Mouse (Mus musculus) right cerebral cortex, postnatal 36 days (tissue): ENCODE results near the gene Ppm1n.
"Not testable (repeated sequence)": the region's sequence is repeated elsewhere in the genome, so short reads cannot be mapped to it uniquely, and the experiment has no call there.

Experiments
- DNase-seq, 2 experiments: peaks; one replicate each; pipeline ENCODE4 v3.0.0; 2022; ENCODE audit warnings: low spot score in 2 of 2, mixed read lengths in 1 of 2

The Ppm1n gene

DNA sequence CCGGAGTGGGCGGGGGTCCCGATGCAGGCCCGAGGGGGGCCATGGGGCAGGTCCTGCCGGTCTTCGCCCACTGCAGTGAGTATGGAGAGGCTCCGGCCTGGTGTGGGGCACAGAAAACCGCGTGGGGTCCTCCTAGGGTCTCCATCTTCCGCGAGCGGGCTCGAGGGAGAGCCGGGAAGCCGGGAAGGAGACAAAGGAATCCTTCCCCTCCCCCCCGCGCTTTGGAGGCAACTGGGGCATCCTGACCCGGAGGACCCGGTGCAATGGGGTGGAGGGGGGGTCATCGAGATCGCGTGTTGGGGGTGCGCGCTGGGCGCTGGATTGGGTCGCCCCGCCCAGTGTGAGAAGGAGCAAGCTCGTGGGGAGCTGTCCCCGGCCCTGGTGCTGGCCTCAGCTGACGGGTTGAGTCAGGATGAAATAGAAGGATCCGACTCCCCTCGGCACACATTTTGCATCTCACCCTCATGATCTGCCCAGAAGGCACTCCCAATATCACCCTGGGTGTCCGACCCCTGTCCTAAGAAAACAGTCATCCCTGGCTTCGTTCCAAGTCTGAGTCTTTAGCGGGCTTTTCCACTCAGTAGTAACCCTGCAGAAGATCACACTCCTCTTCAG, 3.0 kb upstream of the Ppm1n start:
- peak in 1 of 2 experiments; percentile 32 for DNase-seq

DNA sequence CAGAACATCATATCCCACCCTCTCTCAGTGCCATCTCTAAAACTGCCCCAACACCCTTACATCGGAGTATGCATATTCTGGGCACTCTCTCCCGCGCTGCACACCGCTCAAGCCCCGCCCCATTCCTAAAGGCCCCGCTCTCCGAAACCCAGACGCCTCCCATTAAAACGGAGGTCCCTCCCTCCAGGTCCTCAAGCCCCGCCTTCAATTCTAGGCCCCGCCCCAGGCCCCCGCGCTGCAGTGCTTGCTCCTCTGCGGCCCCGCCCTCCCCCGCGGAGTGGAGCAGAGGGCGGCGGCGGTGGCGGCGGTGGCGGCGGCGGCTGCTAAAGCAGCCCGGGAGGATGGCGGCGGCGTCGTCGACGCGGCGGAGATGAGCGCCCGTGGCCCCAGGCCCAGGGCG, 2.5 kb upstream of the Ppm1n start, which contains the start of gene Rtn2:
TSS of gene Rtn2 (plus strand) at position 240 of the 400 bp plus-strand sequence.
- DNase-seq = peak; percentile 65 to 77

DNA sequence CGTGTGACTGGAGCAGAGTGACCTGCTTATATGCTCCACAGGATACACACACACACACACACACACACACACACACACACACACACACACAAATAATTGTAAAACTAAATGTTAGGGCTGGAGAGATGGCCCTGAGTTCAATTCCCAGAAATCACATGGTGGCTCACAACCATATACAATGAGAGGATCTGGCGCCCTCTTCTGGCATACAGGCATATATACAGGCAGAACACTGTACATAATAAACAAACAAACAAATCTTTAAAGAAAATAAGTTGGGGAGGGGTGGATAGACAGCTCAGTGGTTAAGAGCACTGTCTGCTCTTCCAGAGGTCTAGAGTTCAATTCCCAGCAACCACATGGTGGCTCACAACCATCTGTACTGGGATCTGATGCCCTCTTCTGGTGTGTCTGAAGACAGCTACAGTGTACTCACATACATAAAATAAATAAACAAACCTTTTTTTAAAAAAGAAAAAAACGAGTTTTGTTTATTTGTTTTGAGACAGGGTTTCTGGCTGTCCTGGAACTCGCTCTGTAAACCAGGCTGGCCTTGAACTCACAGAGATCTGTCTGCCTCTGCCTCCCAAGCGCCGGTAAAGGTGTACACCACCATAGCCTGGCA, 1.9 kb upstream of the Ppm1n start:
- not testable (repeated sequence) for DNase-seq

DNA sequence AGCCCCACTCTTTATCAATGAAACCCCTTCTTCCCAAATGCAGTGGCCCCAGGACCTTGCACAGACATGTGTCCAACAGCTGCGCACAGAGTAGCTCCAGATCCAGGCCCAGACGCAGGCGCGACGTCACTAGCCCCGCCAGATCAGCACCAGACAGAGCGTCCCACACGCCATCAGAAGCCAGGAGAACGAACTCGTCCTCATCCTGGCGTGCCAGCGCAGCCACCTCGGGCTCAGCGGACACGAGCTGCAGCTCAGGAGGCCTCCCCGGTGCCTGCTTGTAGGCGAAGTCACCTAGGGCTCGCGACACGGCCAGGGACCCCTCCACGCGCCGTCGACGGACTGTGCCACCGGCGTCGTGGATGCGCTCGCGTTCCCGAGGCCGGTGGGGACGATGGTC, 812 bp downstream of the Ppm1n start:
- no peak for DNase-seq

DNA sequence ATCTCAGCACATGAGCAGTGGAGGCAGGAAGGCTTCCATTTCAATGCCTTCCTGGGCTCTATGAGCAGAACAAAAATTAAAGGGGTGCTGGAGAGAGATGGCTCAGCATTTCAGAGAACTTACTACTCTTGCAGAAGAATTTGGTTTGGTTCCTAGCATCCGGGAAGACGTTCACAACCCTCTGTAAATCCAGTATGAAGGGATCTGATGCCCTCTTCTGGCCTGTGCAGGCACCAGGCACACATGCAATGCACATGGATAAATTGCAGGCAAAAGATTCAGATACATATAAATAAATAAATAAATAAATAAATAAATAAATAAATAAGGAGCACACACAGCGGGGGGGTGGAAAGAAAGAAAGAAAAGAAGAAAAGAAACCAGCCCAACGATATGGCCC, 3.6 kb downstream of the Ppm1n start:
- DNase-seq = no peak

DNA sequence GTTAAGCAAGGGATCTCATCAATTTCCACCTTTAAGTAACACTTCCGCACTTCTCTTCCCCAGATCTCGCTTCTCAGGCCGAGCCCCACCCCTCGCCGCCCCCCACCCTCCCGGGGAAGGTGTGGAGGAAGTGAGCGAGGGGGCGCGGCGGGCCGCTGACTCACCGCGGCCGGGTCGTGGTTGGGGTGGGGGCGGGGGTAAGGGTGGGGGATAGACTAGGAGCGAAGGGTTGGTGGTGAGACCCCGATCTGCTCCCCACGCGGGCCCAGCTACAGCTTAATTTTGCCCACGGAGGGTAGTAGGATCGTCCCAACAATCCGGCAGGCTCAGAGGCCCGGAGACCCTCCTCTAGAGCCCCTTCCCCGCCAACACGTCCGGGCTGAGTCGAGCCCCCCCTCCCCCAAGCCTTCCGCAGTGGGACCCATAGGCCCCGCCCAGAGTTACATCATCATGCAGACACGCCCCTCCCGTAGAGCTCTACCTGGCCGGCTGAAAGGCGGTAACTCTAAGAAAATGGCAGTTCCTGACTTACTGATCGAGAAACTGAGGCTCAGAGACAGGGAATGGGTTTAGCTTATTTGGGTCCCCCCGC, 7.6 kb downstream of the Ppm1n start:
- DNase-seq = no peak

DNA sequence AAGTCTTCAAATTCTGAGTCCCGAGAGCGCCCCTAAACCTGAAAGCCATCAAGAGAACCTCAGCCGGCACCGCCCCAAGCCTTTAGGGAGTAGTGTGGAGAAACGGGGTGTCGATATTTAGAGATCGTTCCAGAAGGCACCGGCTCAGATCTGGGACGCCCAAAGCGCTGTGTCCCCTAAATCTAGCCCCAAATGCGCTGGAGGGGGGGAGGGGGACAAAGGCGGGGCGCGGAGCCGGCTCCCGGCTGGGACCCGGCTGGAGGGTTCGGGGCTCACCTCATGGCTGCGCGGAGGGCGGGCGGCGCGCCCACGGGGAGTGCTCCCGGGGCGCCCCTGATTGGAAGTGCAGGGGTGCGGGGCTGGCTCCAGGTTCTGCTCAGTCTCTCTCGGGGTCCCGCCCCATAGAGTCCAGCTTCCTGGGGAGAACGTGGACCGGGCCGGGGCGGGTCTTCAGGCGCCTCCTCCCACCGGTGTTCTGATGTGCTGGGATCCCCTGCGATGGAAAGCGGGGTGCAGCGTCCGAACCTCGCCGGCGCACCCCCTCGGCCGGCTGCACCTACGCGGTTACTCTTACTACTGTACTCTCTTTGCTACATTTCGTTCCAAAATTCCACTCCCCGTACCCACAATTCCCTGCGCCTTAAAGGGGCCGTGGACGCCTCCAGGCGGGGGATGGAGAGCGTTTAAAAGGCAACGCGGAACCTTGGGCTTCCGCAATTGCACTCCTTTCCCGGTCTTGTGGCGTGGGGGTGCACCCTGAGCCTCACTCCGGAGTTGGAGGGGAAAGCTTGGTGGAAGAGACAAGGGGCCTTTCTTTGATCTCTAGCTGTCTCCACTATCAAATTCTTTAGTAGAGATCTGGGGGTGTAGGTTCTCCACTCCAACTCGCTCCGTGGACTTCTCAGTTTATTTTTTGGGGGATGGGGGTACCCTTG, 8.4 kb downstream of the Ppm1n start, which contains the start of gene Vasp:
TSS of gene Vasp (minus strand) at position 580 of the 935 bp plus-strand sequence.
- peak; percentile 75 to 85 for DNase-seq

DNA sequence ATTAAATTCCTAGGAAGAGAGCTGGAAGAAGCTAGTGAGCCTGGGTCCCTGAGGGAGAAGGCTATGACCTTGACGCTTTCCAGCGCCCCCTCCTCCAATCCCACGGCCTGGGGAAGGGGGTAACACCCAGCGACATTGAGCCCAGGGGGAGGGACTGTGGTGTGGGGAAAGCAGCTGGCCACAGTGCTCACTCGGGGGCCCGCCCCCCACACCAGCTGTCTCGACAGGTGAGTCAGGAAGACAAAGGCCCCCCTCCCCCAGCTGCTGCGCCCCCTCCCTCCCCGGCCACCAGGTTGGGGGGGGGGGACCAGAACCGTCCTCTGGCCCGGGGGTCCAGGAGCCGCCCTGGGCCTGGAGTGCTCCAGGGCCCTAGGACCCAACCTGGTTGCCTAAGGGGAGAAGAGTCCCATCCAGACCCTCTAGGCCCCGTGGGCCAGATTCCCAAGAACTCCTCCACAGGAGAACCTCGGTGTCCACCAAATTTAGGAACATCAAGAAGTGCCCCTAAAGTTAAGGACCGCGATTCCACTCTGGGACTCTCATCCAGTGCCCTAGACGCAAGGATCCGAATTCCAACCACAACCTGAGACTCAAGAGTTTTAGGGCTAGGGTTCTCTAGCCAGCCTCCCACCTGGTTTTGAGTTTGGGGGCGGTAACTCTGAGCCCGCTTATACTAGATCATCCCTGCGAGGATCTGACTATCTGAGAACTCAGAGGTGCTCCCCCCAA, 9.2 kb downstream of the Ppm1n start:
- no peak for DNase-seq

DNA sequence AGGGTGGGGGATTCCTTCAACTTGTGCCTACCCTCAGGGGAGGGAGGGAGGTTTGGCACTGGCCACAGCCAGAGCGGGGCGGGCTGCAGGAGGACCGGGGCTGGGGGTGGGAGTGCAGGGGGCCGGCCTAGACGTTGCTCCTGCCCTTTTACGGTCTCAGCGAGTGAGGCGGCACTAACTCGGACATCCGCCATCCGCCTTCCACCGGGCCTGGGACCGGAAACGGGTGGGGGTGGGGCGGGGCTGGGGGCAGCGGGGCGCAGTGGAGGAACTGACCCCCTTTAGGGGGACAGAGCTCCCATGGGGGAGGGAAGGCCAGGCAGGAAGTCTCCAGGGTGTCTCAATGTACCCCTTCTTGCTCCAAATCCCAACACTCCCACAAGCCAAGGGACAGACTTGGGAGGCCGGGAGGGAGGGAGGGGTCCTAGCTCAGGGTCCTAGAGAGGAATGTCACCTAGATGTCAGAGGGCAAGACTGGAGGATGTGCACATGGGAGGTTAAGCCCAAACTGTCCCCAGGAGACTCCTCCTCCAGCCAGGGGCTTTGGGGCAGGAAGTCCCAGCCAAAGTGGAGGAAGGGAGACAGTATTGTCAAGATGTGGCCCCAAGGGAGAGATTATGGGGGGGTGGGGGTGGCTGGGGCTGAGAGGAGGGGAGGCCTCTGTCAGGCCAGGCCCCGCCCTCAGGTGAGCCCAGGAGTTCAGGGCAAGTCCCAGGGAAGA, 10.0 kb downstream of the Ppm1n start:
- DNase-seq = no peak

DNA sequence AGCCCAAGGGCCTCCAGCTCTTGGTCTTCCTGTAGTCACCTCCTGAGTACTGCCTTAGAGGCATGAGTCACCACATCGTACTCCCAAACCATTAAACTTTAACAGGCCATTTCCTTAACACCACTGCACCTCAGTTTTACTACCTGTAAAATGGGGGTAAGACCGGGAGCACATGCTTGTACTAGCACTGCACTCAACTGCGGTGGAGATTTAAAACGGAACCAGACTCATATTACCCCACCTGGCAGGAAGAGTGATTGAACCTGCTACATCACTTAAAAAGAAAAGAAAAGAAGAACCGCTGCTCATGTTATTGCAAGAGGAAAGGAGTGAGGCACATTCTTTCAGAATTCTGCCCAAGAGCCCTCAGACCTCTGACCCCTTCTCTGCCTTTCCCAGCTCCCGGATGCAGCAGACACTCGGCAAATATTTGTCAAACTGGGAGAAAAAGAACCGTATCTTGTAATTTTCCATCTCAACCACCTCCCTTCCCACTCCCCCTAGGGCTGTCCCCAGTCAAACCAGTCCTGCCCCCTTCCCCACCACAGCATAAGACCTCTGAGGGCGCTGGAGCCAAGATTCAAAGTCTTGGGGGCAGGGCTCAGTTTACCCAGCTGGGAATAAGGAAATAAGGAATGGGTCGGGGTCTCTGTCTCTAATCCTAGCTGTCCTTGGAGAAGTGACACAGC, 10.7 kb downstream of the Ppm1n start:
- no peak for DNase-seq

DNA sequence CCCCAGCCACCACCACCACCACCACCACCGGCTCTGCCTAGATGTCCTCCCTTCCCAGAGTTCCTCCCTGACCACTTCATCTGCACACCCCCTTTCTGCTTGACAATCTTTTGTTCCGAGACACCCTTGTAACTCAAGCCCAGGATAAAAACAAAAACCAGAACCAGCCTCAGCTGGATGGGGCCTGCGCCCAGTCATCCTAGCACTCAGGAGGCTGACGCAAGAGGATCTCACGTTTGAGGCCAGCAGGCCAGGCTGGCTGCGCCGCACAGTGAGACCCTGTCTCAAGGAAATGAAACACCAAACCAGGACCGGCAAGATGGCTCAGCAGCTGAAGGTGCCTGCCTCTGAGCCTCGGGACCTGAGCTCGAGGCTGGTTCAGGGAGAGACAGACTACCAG, 12.8 kb downstream of the Ppm1n start:
- no peak for DNase-seq

DNA sequence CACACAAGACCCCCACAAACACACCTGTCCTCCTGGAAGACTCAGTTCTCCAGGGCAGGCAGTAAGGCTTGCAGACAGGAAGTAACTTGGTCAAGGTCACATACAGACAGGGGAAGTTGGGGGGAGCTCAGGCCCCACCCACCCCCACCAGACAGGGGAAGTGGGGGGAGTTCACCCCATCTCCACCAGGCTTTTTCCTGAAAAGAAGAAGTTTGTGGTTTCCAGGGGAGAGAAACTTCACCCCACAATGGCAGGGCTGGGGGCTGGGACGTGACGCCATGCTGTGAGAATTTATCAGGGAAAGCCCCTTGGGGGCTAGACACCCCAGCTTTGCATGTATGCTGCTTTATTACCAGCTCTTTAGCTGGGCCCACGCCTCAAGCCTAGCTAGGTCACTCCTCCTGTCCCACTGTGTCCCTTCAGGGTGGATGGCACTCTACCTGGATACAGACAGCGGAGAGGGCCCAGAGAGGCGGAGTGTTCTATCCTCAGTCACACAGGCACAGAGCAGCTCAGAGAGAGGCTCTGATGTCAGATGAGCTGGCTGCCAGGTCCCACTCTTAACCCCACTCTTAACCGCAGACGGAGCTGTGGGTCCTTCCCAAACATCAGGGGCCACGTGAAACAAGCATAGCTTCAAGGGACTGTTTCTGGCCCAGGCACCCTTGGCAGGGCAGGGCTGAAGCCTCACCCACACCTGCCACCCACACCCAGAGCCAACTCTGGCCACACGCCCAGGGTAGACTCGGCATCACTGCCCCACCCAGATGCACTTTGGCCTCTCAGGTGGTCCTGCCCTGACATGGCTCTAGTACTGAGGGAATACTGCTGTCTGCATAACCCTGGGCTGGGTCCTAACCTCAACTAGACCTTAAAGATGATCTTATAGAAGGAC, 13.7 kb downstream of the Ppm1n start:
- no peak for DNase-seq

DNA sequence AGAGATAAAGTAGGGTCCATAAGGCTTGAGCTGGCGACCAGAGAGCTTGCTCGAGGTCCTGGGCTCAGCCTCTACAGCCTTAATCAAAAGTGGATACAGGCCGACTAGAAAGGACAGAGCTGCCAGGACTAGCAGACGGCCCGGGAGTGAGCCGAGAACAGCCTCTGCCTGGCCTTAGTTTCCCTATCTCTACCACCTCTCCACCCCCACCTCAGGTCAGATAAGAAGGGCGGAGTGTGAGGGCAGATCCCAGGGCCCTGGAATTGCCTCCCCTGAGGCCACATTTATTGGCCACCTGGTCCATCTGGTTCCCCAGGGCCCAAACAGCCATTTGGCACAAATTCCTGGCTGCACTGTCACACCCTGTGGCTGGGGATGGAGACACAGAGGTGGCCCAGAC, 14.7 kb downstream of the Ppm1n start:
- no peak for DNase-seq

DNA sequence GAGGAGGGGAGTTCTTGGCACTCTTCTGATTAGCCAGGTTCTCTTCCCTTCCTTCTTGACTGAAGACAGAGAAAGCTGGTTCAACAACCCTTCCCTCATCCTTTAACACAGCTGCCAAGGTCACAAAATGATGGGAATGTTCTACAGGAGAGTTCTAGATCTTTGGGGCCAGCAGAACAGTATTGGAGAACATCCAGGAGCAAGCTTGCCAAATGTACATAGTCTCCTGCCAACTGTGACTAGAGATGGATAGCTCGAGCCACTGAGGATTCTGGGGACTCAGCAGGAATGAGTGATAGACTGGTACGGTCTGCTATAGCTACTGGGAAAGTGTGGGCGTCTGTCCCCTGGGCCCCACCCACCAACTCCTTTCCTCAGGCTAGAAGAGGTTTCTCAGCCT, 21.5 kb downstream of the Ppm1n start:
- DNase-seq = no peak

DNA sequence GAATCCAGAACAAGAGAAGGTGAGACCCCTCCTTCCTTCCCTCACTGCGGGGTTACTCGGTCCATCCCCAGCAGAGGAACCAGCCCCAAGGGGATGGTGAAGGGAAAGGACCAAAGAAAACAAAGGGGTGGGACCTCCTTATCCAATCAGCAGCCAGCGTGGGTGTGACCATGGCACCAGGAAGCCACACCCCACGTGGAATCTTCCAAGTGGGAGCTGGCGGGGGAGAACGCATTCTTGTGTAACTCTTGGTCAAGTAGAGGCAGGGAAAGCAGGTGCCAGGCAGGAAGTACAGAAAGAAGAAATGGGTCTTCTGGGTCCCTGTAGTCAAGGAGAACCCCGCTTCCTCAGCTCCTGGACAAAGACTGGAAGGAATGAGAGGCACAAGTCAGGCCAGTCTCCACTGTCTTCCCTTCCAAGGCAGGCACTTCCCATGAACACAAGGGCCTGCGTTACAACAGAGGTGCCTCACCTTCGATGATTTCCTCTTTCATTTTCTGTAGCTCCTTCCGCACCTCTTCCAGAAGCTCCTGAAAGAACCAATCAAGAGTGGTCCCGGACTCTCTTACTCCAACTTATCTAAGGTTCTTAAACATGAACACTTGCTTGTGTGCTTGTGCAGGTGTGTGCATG, 22.4 kb downstream of the Ppm1n start:
- DNase-seq = peak; percentile 36 to 48

DNA sequence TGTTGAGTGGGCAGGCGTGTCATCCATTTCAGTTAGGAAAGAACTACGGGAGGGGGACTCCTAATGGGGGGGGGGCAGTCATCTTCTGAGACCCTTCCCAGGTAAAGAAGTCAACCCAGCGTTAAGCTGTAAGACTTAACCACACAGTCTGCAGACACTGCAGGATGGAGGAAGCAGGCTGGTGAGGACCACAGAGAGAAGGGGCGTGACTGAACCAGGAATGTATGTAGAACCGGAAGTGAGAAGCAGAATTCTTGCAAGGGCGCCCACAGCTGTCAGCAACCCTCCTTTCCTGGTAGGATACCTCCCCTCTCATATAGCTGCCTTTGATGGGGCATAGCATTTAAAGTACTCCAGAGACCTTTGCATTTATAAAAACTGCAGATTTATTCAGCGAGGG, 23.3 kb downstream of the Ppm1n start:
- no peak for DNase-seq

DNA sequence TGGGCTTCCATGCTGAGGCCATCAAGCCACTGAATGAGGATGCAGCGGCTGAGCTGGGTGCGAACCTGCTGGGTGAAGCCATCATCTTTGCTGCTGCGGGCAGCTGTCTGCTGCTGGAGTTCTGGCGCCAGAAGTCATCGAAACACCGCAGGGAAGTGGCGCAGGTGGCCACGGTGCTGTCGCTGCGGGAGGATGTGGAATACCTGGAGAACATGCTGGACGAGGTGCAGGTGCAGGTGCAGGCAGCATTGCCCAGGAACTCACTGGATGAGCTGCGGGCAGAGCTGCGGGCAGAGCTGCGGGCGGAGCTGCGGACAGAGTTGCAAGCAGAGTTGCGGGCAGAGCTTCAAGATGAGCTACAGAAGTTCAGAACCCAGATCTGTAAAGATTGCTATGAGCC, 24.5 kb downstream of the Ppm1n start:
- no peak for DNase-seq

DNA sequence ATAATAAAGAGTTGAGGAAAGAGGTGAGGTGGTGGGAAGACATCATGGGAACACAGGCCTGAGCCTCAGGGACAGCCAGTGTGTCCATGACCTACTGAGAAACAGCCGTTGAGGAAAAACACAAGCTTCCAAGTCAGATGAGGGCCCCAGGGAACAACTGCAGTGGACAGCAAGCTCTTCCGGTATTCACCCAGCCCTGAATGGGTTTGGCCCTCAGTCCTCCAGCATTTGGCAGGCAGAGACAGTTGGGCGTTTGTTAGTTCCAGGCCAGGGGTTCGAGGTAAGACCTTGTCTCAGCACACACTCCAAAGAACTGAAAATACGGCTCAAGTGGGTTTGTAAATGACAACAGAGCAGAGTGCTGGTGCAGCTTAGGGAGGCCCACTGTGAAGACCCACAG, 26.4 kb downstream of the Ppm1n start:
- DNase-seq = no peak

DNA sequence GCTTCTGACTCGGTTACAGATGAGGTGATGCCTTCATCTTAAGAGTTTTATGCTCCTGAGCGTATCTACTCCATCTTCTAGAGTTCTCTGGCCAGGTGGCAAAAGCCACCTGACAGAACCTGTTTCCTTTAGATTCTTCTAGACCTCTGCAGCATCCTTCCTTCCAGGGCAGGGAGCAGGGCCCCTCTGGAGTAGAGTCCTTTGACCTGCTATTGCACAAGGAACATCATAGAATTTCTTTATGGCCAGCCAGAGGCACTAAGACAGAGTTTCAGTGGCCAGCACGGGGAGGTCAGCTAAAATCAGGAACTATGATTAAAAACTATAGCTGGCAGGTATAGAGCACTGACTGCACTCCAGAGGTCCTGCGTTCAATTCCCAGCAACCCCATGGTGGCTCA, 27.8 kb downstream of the Ppm1n start:
- no peak for DNase-seq
